19 mouse cellular contexts compared by ENCODE assay signal in genomic region chr9:60898291-60899020, GRCm38 (mm10).
"Had no signal": no experiment of that assay in that cellular context is flagged by ENCODE, and none has a peak within 500 bp of the region (broad histone marks: within the 10 kb centered on the region; RNA-seq: fewer than 3 reads in every experiment).

No protein-coding gene starts in this region.

- H3K36me3 ChIP-seq: kidney, embryonic 15.5 days; liver, embryonic 13.5 days; midbrain, embryonic 10.5 days; midbrain, embryonic 13.5 days; neural tube, embryonic 13.5 days had no signal

- H3K9ac ChIP-seq: kidney, embryonic 15.5 days; liver, embryonic 13.5 days; midbrain, embryonic 13.5 days; neural tube, embryonic 13.5 days had no signal

- H3K4me1 ChIP-seq: liver, embryonic 13.5 days; megakaryocyte, embryonic 14.5 days had no signal

- H3K27ac ChIP-seq: kidney, embryonic 15.5 days; left cerebral cortex, adult 2 months; liver, embryonic 13.5 days; midbrain, embryonic 13.5 days; neural tube, embryonic 13.5 days had no signal

- DNase-seq: kidney, adult 8-10 months; kidney, postnatal 10 days; kidney, postnatal 36 days; layer of hippocampus, postnatal 36 days; liver, embryonic 13.5 days; lung, adult 2 months; lung, postnatal 36 days; retina, postnatal 1 day; right cerebral cortex, postnatal 25 days; thymus, adult 2 months; thymus, postnatal 14 days; thymus, postnatal 4 days had no signal

- H3K27me3 ChIP-seq: kidney, embryonic 15.5 days; liver, embryonic 13.5 days had no signal

- H3K4me3 ChIP-seq: kidney, embryonic 15.5 days; left cerebral cortex, adult 2 months; liver, embryonic 13.5 days; megakaryocyte, embryonic 14.5 days; midbrain, embryonic 10.5 days; midbrain, embryonic 13.5 days; myocyte; neural tube, embryonic 13.5 days had no signal
